Mouse (Mus musculus) heart, postnatal 4 days (tissue): Measurements from ENCODE around the gene Cdkn2aip. TPM values are rescaled to one million over a fixed set of nuclear protein-coding genes. Genes with fewer than 3 reads are reported as not detected.

ENCODE experiments used
- DNase-seq: peaks from one replicate; pipeline ENCODE4 v3.0.0; 2021
- total RNA-seq, 2 experiments: library from RNA; stranded (reverse); gene quantifications; 2 replicates each; pipeline ENCODE4 v1.2.3; 2021

Cdkn2aip gene
- 10 to 100 TPM in 1 of 2 experiments, 1 to 10 TPM in 1; 9.4 to 12.0 TPM for total RNA-seq

GRCm38 (mm10) chr8:47713761-47714745, at the start of gene Cdkn2aip:
Cdkn2aip (minus strand) TSS chr8:47713932.
- DNase-seq = peak; percentile 96

DNA sequence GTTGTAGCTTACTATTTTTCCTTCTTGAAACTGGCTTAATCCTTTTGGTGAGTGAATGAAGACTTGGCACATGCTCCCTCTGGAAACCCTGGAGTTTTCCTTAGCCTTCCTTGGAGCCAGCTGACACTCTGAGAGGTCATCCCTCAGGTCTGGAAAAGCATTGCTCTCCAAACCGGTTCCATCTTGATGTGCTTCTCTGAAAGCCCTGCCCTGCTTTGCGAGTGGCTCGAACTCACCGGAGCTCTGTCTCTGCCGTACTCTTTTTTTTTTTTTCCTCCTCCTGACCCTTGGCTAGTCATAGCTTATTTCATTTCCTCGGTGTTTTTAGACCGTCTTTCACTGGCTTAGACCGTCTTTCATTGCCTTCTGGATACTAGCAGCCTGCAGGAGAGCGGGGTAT, 49.5 kb upstream of the Cdkn2aip start:
- DNase-seq = no peak

GRCm38 (mm10) chr8:47760685-47761084, 47.0 kb upstream of the Cdkn2aip start:
- DNase-seq = no peak

GRCm38 (mm10) chr8:47760186-47760585, 46.5 kb upstream of the Cdkn2aip start:
- DNase-seq = no peak

DNA sequence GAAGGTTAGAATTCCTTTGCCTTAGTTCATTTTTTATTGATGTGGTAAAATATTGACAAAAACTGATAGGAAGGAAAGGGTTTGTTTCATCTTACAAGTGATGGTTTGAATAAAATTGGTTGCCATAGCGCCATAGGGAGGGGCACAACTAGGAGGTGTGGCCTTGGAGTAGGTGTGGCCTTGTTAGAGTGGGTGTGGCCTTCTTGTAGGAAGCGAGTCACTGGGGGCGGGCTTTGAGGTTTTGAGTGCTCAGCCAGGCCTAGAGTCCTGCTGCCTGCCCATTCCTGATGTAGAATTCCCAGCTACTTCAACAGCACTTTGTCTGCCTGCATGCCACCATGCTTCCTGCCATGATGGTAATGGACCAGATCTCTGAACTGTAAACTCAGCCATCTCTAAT, 39.4 kb upstream of the Cdkn2aip start:
- no peak for DNase-seq

- peak; percentile 25 for DNase-seq
Observed at GRCm38 (mm10) chr8:47750096-47750495, 36.4 kb upstream of the Cdkn2aip start.

- no peak for DNase-seq
Observed at GRCm38 (mm10) chr8:47749491-47749890, 35.8 kb upstream of the Cdkn2aip start.

- DNase-seq = no peak
Observed at GRCm38 (mm10) chr8:47746304-47746703, 32.6 kb upstream of the Cdkn2aip start.

DNA sequence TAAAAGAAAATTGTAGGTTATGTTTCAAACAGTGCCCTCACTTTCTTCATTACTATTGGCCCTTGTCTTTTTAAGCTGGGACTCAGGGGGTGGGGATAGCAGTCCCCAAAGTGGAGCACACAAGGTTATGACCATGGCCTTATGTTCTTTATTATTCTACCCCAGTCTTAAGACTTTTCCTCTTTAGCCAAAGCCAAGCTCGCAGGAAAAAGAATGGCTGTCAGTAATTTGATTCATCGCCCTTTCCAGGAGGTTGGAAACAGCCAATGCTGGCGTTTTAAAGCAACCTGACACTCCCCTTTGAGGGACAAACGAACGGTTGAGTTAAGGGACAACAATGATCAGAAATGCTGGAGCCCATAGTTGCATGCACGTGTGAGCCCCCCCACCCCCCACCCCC, 32.1 kb upstream of the Cdkn2aip start:
- DNase-seq = no peak

GRCm38 (mm10) chr8:47744803-47745202, 31.1 kb upstream of the Cdkn2aip start:
- no peak for DNase-seq

GRCm38 (mm10) chr8:47743419-47743818, 29.7 kb upstream of the Cdkn2aip start:
- DNase-seq = peak; percentile 92

DNA sequence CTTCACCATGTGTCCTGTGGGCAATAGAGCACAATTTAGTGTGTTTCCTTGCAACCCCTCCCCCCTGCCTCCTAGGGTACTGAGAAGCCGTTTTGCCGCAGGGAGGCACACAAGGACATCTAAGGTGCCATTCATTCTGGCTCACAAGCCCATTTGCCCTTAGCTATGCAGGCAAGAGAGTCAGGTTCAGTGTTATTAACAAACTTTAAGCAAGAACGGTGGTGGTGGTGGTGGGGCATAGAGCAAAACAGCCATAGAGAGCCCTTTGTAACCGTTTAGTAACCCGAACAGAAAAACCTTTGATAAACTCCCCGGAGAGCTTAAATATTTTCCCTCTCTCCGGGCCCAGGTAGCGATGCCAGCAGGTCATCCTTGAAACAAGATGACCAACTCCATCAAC, 29.3 kb upstream of the Cdkn2aip start:
- no peak for DNase-seq

DNA sequence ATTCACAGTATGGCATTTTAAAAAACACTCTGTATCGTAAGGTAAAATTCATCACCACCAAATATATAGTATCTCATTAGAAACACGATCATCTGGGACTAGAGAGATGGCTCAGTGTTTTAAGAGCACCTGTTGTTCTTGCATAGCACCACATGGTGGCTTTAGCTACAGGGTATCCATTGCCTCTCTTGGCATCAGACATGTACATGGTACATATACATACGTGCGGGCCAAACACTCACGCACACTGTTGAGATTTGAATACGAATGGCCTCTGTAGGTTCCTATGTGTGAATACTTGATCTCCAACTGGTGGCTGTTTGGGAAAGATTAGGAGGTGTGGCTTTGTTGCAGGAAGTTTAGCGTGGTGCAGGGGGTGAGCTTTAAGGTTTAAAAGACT, 28.6 kb upstream of the Cdkn2aip start:
- DNase-seq = no peak

- no peak for DNase-seq
Observed at GRCm38 (mm10) chr8:47737120-47737519, 23.4 kb upstream of the Cdkn2aip start.

DNA sequence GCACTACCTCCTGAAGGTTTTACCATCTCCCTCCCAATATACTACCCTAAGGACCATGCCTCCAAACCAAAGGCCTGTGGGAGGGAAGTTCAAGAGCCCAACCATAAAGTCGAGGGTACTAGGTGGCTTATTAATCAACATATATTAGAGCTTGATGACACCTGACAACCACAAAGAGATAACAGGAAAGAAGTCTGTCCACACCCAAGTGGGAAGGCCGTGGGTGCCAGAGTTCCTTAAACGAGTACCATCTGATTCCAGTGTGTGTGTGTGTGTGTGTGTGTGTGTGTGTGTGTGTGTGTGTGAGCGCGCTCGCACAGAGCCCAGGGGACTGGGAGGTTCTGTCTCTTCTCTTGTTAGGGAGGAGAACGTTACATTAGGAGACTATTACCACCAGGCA, 15.6 kb upstream of the Cdkn2aip start:
- no peak for DNase-seq

DNA sequence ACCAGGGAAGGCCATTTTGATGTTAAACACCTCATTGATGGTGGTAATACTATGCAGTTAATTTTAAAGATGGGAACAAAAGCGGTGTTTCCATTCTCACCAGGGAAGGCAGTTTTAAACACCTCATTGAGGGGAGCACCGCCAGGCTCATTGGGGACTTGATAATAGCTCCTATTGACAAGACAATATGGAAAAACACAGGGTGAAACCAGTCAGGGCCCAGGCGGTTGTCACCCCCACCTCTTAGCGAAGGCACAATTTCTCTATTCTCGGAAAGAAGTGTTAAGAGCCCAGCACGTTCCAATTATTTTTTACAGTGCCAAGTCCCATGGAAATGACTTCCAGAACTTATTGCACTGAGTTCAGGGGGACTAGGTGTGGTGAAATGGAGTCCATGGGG, 13.2 kb upstream of the Cdkn2aip start:
- no peak for DNase-seq

DNA sequence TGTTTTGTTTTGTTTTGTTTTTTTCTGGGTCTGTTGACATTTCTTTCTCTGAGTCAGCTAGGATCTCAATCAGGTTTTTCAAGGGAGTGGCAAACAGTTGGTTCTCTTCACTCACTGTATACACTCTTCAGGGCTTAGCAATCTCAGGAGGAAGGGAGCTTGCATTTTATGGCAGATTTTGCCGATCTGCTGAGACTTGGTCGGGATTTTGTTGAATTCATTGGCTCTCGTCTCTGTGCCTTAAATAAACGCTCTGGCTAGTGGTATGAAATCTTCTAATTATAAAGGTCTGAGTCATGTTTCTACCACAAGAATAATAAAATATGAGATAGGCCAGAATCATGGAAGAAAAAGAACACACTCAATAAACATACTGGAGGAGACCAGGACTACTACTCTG, 7.9 kb upstream of the Cdkn2aip start:
- DNase-seq = no peak

DNA sequence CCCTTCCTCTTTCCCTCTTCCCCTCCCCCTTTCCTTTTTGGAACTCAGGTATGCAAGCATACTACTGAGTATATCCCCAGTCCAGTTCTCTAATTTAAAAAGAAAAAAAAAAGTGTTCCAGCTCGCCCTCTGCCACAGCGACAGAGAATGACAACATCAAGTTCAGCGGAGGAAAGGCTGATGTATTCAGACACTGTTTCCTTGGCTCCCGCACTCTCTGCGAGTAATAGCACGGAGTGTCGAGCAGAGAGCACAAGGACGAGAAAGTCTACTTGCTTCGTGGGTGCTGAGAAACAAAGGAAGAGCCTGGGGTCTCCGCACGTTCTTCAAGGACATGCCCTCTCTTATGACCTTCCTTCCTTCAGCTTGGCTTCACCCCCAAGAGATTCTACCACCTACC, 4.9 kb upstream of the Cdkn2aip start:
- no peak for DNase-seq

- DNase-seq = peak; percentile 64
Observed at GRCm38 (mm10) chr8:47713171-47713663, 515 bp downstream of the Cdkn2aip start.

GRCm38 (mm10) chr8:47708106-47708505, 5.6 kb downstream of the Cdkn2aip start:
- DNase-seq = no peak

DNA sequence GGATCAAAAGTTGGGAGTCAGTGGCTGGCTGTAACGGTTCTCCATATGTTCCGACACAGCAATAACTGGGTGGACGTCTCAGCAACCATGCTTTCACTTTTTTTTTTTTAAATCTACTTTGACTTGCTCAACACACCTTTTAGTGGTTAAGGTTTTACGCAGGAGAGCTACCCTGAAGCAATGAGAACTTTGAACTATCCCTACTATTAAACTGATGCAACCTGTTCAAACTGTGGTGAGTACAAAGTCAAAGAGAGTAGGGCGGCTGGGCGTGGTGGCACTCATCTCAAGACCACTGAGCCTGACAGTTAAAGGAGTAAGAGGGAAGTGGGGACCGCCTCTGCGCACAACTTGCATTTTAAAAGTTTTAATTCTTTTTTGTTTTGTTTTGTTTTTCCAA, 7.0 kb downstream of the Cdkn2aip start:
- no peak for DNase-seq

- no peak for DNase-seq
Observed at GRCm38 (mm10) chr8:47702333-47702732, 11.4 kb downstream of the Cdkn2aip start.

GRCm38 (mm10) chr8:47697696-47698095, 16.0 kb downstream of the Cdkn2aip start:
- DNase-seq = no peak
